Mouse (Mus musculus): ENCODE measurements around the gene Dpp9.

Gene Dpp9

GRCm38 (mm10) chr17:56183658-56184103 is 35.0 kb downstream of the Dpp9 start, which contains the start of gene Mydgf:
Mydgf (minus strand) TSS chr17:56183920.
- peak; percentile 91 to 96 for DNase-seq (ENCODE audit: low spot score in 2 of 2)

DNA sequence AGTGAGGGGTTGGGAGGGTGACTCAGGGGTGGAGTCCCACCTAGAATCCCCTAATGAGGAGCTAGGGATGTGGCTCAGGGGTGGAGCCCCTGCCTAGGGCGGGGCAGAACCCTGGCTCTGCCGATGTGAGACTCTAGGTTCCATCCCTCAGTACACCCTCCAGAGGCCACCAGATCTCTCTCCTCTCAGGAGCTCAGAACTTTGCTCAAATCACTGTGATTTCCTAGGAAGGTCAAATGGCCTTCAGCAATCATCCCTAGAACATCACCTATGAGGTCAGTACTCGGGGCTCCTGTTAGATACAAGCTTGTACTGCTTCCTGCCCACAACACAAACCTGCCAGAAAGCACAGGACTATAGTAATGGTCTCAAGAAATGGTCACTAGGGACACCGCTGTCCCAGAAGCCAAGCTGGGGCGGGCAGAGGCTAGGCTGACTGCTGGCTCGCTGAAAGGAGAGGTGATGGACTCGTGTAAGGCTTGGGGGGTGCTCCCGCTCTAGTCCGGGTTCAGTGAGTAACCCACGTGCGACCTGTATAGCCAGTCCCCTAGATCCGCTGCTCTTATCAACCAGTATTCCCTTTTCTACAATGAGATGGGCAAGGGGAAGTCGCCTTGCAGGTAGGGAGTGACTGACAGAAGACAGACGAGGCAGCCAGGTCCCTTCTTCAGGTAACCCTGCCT is 35.6 kb downstream of the Dpp9 start:
- DNase-seq (ENCODE audit: low spot score in 2 of 2) = no peak

DNA sequence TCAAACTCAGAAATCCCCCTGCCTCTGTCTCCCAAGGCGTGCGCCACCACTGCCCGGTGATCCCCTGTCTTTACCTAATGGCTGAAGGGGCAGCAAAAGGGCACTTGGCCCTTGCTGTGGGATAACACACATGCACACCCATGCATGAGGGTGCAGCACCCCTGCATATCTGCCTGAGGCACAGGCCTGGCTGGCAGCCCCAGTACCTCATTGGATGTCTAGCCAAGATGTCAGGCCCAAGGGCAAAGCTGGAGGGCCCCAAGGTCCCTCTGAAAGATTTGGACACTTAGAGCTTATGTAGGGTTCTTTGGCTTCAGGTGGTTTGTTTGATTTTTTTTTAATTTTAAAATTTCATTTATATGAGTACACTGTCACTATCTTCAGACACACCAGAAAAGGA is 43.3 kb downstream of the Dpp9 start:
- no peak for DNase-seq (ENCODE audit: low spot score in 2 of 2)

- DNase-seq (ENCODE audit: low spot score in 2 of 2) = no peak
These were observed 45.2 kb downstream of the Dpp9 start for GRCm38 (mm10) chr17:56173401-56174046.

DNA sequence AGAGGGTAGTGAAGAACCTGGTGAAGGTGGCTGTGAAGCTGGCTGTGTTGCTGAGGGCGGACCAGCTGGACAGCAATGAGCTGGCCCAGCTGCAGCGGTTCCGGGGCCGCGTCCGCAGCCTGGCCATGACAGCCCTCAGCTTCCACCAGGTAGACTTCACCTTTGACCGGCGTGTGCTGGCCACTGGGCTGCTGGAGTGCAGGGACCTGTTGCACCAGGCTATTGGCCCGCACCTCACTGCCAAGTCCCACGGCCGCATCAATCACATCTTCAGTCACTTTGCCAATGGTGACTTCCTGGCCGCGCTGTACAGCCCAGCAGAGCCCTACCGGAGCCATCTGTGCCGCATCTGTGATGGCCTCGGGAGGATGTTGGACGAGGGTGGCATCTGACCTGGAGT is 46.8 kb downstream of the Dpp9 start:
- no peak for DNase-seq (ENCODE audit: low spot score in 2 of 2)

GRCm38 (mm10) chr17:56171456-56171855 is 47.2 kb downstream of the Dpp9 start:
- DNase-seq (ENCODE audit: low spot score in 2 of 2) = no peak

GRCm38 (mm10) chr17:56170636-56171035 is 48.1 kb downstream of the Dpp9 start:
- no peak for DNase-seq (ENCODE audit: low spot score in 2 of 2)

DNA sequence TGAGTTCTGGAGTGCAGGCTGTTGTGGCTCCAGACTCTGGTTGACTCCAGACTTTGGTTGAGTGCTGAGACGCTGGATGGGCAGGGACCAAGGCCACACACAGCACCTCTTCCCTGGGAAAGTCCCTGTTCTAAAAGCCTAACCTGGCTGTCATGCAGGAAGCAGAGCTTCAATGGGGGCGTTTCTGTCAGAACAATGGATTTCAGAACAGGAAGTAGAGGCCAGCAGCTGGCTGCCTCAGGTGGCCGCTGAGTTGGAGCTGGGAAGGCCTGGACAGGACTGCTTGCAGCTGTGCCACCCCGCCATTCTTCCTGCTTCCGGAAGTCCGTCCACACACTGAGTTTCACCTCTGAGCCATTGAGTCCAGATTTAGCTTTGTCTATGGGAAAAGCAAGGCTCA is 48.9 kb downstream of the Dpp9 start:
- DNase-seq (ENCODE audit: low spot score in 2 of 2) = no peak

DNA sequence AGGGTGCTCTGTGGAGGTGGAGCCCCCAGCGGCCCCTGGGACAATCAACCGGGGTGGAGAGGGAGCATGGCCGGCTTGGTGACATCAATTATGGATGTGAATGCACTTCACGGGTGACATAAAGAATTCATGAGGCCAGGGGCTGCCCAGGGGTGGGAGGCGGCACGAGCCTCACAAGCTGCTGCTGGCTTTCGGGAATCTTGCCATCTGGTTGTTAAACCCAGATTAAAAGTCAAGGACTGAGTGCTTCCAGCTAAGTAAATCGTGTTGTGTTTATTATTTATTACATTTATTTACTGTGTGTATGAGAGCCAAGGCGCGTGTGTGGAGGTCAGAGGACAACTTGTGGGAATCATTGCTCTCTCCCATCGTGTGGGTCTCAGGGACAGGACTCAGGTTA is 53.0 kb downstream of the Dpp9 start:
- no peak for DNase-seq (ENCODE audit: low spot score in 2 of 2)

GRCm38 (mm10) chr17:56164510-56164909 is 54.2 kb downstream of the Dpp9 start:
- DNase-seq (ENCODE audit: low spot score in 2 of 2) = no peak

GRCm38 (mm10) chr17:56163523-56164102 is 55.1 kb downstream of the Dpp9 start:
- no peak for DNase-seq (ENCODE audit: low spot score in 2 of 2)

DNA sequence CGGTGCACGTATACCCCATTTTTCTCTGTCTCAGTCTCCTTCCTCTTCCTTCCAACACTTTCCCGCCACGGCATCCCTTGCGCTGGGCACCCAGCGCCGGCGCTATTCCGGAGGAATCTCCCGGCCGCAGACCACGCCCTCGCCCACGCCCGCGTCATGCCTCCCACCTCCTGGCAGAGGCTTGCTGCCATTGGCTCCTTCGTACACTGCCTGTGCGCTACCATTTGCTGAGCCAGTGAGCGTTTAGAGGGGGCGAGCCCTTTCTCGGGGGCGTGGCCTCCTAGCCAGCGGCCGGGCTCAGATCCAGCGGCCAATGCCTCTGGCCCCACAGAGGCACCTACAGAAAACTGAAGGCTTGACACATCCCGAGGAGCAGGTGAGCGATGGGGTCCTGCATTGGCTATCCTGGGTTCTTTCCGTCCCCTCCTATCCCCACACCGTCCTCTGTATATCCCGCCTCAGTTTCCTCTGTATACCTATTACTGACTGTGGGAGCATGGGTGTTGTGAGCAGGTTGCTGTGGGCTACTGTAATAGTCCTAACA is 56.4 kb downstream of the Dpp9 start, which contains the start of gene Tnfaip8l1:
TSS of gene Tnfaip8l1 (plus strand) at position 247 of the 544 bp plus-strand sequence.
- DNase-seq (ENCODE audit: low spot score in 2 of 2) = peak; percentile 92 to 93

GRCm38 (mm10) chr17:56159729-56160128 is 59.0 kb downstream of the Dpp9 start:
- no peak for DNase-seq (ENCODE audit: low spot score in 2 of 2)

DNA sequence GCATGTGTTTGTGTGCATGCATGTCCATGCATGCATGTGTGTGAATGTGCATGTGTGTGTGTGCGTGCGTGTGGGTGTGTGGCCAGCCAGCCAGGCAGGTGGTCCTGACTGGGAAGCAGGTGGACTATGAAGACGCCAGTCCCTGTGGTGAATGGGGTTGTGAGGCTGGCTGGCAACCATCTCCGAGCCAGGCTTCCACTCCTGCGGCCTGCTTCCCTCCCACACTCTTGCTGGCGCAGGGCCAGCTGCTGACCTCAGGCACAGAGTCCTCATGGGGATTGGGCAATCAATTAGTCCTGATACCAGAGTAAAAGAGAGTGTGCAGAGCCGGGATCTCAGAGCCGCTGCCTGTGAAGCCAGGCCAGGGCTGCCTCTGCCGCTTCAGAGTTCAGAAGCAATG is 65.1 kb downstream of the Dpp9 start:
- DNase-seq (ENCODE audit: low spot score in 2 of 2) = no peak

DNA sequence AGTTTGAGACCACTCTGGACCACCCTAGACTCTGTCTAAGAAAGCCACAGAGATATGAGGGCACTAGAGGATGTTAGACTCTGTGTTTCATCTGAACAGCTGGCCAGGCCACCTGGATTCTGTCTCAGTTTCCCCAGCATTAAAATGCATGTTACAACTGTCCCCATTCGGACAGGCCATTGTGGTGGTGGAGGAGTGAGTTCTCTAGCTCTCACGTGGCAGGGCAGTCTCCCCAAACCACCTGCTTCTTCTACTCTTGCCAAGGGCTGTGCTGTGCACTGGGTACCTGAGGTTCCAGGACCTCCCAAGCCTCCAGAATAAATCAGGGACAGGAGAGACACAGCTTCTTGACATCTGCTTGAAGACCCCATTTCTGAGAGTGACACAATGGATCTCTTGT is 68.8 kb downstream of the Dpp9 start:
- DNase-seq (ENCODE audit: low spot score in 2 of 2) = no peak

GRCm38 (mm10) chr17:56148790-56149618 is 69.7 kb downstream of the Dpp9 start:
- DNase-seq (ENCODE audit: low spot score in 2 of 2) = no peak

GRCm38 (mm10) chr17:56148280-56148679 is 70.4 kb downstream of the Dpp9 start:
- DNase-seq (ENCODE audit: low spot score in 2 of 2) = no peak

GRCm38 (mm10) chr17:56147420-56147819 is 71.3 kb downstream of the Dpp9 start:
- DNase-seq (ENCODE audit: low spot score in 2 of 2) = no peak

- DNase-seq (ENCODE audit: low spot score in 2 of 2) = no peak
These were observed 72.6 kb downstream of the Dpp9 start for GRCm38 (mm10) chr17:56146131-56146530.

- DNase-seq (ENCODE audit: low spot score in 2 of 2) = no peak
These were observed 74.2 kb downstream of the Dpp9 start for GRCm38 (mm10) chr17:56144546-56144945.

DNA sequence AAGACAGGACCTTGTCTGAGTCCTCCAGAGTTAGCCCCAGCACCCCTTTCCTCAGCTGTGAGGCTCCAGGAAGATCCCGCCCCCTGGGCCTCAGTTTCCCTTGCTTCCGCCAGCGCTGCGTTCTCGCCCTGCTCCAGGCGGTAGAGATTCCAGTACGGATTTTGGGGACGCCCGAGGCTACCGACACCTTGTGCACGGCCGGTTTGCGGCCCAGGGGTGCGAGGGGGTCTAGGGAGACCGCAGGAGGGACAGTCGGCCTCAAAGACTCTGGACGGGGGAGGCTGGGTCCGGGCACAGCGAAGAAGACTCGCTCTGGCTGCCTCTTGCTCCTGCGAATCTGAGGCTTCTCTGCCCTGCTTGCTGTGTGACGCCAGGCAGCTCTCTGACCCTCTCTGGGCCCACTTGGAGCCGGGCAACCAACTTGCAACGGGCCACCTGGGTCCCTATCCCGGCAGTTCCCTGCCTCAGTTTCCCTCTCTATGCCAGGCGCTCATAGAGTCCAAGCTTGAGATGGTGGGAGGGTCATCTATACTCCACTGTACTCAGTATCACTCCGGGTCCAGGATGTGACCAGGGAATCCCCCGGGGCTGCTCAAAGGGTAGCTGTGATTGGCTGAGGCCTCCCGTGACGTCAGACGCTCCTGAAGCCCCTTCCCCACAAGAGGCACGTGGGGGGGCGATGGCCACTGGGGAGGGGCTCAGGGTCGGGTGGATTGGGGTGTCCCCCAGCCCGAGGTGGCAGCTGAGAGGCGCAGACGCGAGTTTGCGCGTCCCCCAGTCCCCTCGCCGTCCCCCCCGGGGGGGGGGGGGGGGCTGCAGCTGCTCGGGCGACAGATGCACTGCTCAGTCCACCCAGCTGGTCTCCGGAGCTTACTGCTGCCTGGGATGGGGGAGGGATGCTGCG is 76.8 kb downstream of the Dpp9 start:
- peak in 1 of 2 experiments; percentile 62 for DNase-seq (ENCODE audit: low spot score in 2 of 2)

All from frontal cortex, postnatal 10 days (tissue).